Mouse (Mus musculus): ENCODE results near the gene Isca2. TPM values are rescaled to one million over a fixed set of nuclear protein-coding genes. Genes with fewer than 3 reads are reported as not detected.

Gene Isca2
- total RNA-seq, 2 experiments from 2014 or later: 78.2 to 81.0 TPM

- DNase-seq: no peak
- intact Hi-C loops (cut with DNase I): no loop called here
Observed at GRCm38 (mm10) chr12:84812004-84812403, 39.0 kb downstream of the Isca2 start.

- intact Hi-C loops (cut with DNase I): no loop called here
- no peak for DNase-seq
Observed at GRCm38 (mm10) chr12:84813773-84814172, 40.7 kb downstream of the Isca2 start.

GRCm38 (mm10) chr12:84814663-84815325 is 41.7 kb downstream of the Isca2 start:
- DNase-seq: no peak
- intact Hi-C loops (cut with DNase I): no loop called here

GRCm38 (mm10) chr12:84818496-84818895 is 45.4 kb downstream of the Isca2 start:
- DNase-seq: no peak
- intact Hi-C loops (cut with DNase I): no loop called here

GRCm38 (mm10) chr12:84819236-84820168 is 46.5 kb downstream of the Isca2 start:
- intact Hi-C loops (cut with DNase I): no loop called here
- no peak for DNase-seq

- peak; percentile 39 to 45 for DNase-seq
- intact Hi-C loops (cut with DNase I): no loop called here
Observed at GRCm38 (mm10) chr12:84823601-84824000, 50.5 kb downstream of the Isca2 start.

- intact Hi-C loops (cut with DNase I): no loop called here
- no peak for DNase-seq
Observed at GRCm38 (mm10) chr12:84824203-84824602, 51.2 kb downstream of the Isca2 start.

Other genes starting within 250 kb of the Isca2 start
- gene Vsx2, start 203.5 kb upstream of the Isca2 start, total RNA-seq (2021): not detected
- 1 to 10 TPM; 5.2 to 7.1 TPM for gene Abcd4, start 155.8 kb upstream of the Isca2 start, total RNA-seq (2021)
- not detected for gene Vrtn, start 132.2 kb upstream of the Isca2 start, total RNA-seq (2021)
- gene Syndig1l, start 74.4 kb upstream of the Isca2 start, total RNA-seq (2021): not detected
- 10 to 100 TPM; 29.9 to 30.0 TPM for gene Npc2, start 99 bp upstream of the Isca2 start, total RNA-seq (2021)
- gene Ltbp2, start 103.3 kb downstream of the Isca2 start, total RNA-seq (2021): 1 to 10 TPM; 1.4 to 1.9 TPM
- 10 to 100 TPM; 37.0 to 37.2 TPM for gene Fcf1, start 197.6 kb downstream of the Isca2 start, total RNA-seq (2021)
- 10 to 100 TPM; 40.4 to 46.7 TPM for gene Arel1, start 197.6 kb downstream of the Isca2 start, total RNA-seq (2021)
- 10 to 100 TPM; 26.3 to 27.7 TPM for gene Ylpm1, start 223.1 kb downstream of the Isca2 start, total RNA-seq (2021)

Measured in heart, postnatal 36 days (tissue).